In the genomic region with DNA sequence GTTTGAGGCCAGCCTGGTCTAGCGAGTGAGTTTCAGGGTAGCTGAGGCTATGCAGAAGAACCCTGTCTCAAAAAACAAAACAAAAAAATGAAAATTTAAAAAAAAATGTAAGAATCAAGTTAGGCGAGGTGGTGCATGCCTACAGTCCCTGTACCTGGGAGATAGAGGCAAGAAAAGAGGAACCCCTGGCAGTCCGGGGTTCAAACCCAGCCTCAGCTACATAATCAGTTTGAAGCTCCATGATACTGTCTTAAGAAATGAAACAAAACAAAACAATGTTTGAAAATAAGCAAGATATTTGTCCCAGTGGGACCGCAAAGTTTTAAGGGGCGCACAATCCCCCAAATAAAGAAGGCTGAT, we compare ENCODE assay signal across 10 mouse cellular contexts. TPM values are rescaled to one million over a fixed set of nuclear protein-coding genes. Genes with fewer than 3 reads are reported as not detected.
DNase-seq lines count a peak whose midpoint lies in the region; ATAC-seq lines count a peak whose summit lies in the region.
"Had no signal": no experiment of that assay in that cellular context is flagged by ENCODE, and none has a peak within 500 bp of the region (broad histone marks: within the 10 kb centered on the region; RNA-seq: fewer than 3 reads in every experiment).

No protein-coding gene starts in this region.

- peak overlapping the region; percentile 77 for H3K4me3 ChIP-seq in lung, embryonic 16.5 days (ENCODE audit: low read length)
- peak overlapping the region; percentile 79 for H3K4me3 ChIP-seq in forebrain, embryonic 12.5 days (replicated peaks)
- peak overlapping the region; percentile 90 for H3K4me3 ChIP-seq in liver, embryonic 12.5 days
- H3K4me3 ChIP-seq in stomach, embryonic 16.5 days (replicated peaks; ENCODE audit: low read length): peak overlapping the region; percentile 96

- DNase-seq in lung, adult 18-20 months: no peak
- no peak for DNase-seq in adrenal gland, postnatal 4 days (ENCODE audit: low spot score in 2 of 2)
- no peak for DNase-seq in layer of hippocampus, postnatal 14 days (ENCODE audit: low spot score in 2 of 2)

- H3K27me3 ChIP-seq in lung, embryonic 16.5 days (ENCODE audit: control insufficient read depth, insufficient read depth, low read depth, low read length): no peaks in the 10 kb centered on the region
- no peaks in the 10 kb centered on the region for H3K27me3 ChIP-seq in forebrain, embryonic 12.5 days
- H3K27me3 ChIP-seq in liver, embryonic 12.5 days (replicated peaks): no peaks in the 10 kb centered on the region
- no peaks in the 10 kb centered on the region for H3K27me3 ChIP-seq in stomach, embryonic 16.5 days (ENCODE audit: control insufficient read depth, insufficient read depth, low read length)

- ATAC-seq in lung, embryonic 16.5 days (ENCODE audit: low read depth): no peak
- ATAC-seq in forebrain, embryonic 12.5 days (ENCODE audit: low FRiP score): peak; percentile 54
- ATAC-seq in liver, embryonic 12.5 days: peak; percentile 1; the same call in 1 of the 2 replicates
- ATAC-seq in stomach, embryonic 16.5 days (ENCODE audit: insufficient read depth, low FRiP score): 0 out of 2 replicates have a peak, but pooled peaks have one; percentile 1
- ATAC-seq in monocyte, adult 5-6 weeks (replicated peaks; ENCODE audit: insufficient number of reproducible peaks, low FRiP score, low TSS enrichment, poor library complexity, severe bottlenecking): no peak

- H3K4me1 ChIP-seq in lung, embryonic 16.5 days (replicated peaks; ENCODE audit: control insufficient read depth, insufficient read depth, low read length): peaks cover 10% of the 10 kb centered on the region
- H3K4me1 ChIP-seq in forebrain, embryonic 12.5 days: peaks cover 17% of the 10 kb centered on the region
- H3K4me1 ChIP-seq in liver, embryonic 12.5 days: peaks cover 38% of the 10 kb centered on the region
- H3K4me1 ChIP-seq in stomach, embryonic 16.5 days (ENCODE audit: control insufficient read depth, insufficient read depth, low read length): peaks cover 11% of the 10 kb centered on the region

- peak overlapping the region; percentile 51 for H3K9ac ChIP-seq in lung, embryonic 16.5 days (ENCODE audit: low read length)
- H3K9ac ChIP-seq in forebrain, embryonic 12.5 days: 0 out of 2 replicates have a peak overlapping the region, but pooled peaks have one; percentile 9
- H3K9ac ChIP-seq in liver, embryonic 12.5 days: peak overlapping the region; percentile 91
- peak overlapping the region; percentile 41; the same call in 1 of the 2 replicates for H3K9ac ChIP-seq in stomach, embryonic 16.5 days (ENCODE audit: low read length)

- no peaks in the 10 kb centered on the region for H3K9me3 ChIP-seq in lung, embryonic 16.5 days (ENCODE audit: control insufficient read depth, low read length)
- H3K9me3 ChIP-seq in forebrain, embryonic 12.5 days: no peaks in the 10 kb centered on the region
- no peaks in the 10 kb centered on the region for H3K9me3 ChIP-seq in liver, embryonic 12.5 days (replicated peaks)
- H3K9me3 ChIP-seq in stomach, embryonic 16.5 days (replicated peaks; ENCODE audit: control insufficient read depth, low read length): no peaks in the 10 kb centered on the region

- H3K27ac ChIP-seq in lung, embryonic 16.5 days (ENCODE audit: low read length): no peak overlapping the region
- H3K27ac ChIP-seq in forebrain, embryonic 12.5 days: no peak overlapping the region
- peak overlapping the region; percentile 53 for H3K27ac ChIP-seq in liver, embryonic 12.5 days
- no peak overlapping the region for H3K27ac ChIP-seq in stomach, embryonic 16.5 days (ENCODE audit: low read length)

- 30% methylated on average over 5 of the region's 5 CpGs for WGBS in lung, embryonic 16.5 days
- WGBS in forebrain, embryonic 12.5 days: 29% methylated on average over 5 of the region's 5 CpGs
- WGBS in liver, embryonic 12.5 days (ENCODE audit: insufficient replicate concordance): 29% methylated on average over 5 of the region's 5 CpGs
- WGBS in stomach, embryonic 16.5 days: 28% methylated on average over 5 of the region's 5 CpGs

- H3K36me3 ChIP-seq in lung, embryonic 16.5 days (ENCODE audit: control insufficient read depth, insufficient read depth, low read length): peaks cover 2% of the 10 kb centered on the region
- peaks cover 7% of the 10 kb centered on the region; the same call in 1 of the 2 replicates for H3K36me3 ChIP-seq in forebrain, embryonic 12.5 days (replicated peaks)
- peaks cover 18% of the 10 kb centered on the region for H3K36me3 ChIP-seq in liver, embryonic 12.5 days
- H3K36me3 ChIP-seq in stomach, embryonic 16.5 days (ENCODE audit: control insufficient read depth, insufficient read depth, low read length): no peaks in the 10 kb centered on the region

- H3K4me2 ChIP-seq in lung, embryonic 16.5 days (ENCODE audit: low read depth, low read length): peak overlapping the region; percentile 79
- H3K4me2 ChIP-seq in forebrain, embryonic 12.5 days: peak overlapping the region; percentile 93
- H3K4me2 ChIP-seq in liver, embryonic 12.5 days: peak overlapping the region; percentile 97
- H3K4me2 ChIP-seq in stomach, embryonic 16.5 days (ENCODE audit: low read depth, low read length): peak overlapping the region; percentile 86

RNA-seq across cellular contexts. Expression of gene Idh3a, which starts 0.3 kb away (rescaled TPM):
- polyA plus RNA-seq in lung, embryonic 16.5 days (2015; fragmentation: Nextera tagmentation; extraction: Ambion mirVana): 96.5 and 100 TPM in 2 replicates
- 109 and 122 TPM in 2 replicates for polyA plus RNA-seq in forebrain, embryonic 12.5 days (2016; fragmentation: Nextera tagmentation; extraction: Ambion mirVana)
- 142 and 150 TPM in 2 replicates for polyA plus RNA-seq in liver, embryonic 12.5 days (2016; fragmentation: Nextera tagmentation; extraction: Ambion mirVana)
- polyA plus RNA-seq in stomach, embryonic 16.5 days (2015; fragmentation: Nextera tagmentation; extraction: Ambion mirVana): 112 and 146 TPM in 2 replicates
- total RNA-seq in adrenal gland, postnatal 4 days (2021): 100 to 1,000 TPM; 193 to 223 TPM
- total RNA-seq in layer of hippocampus, postnatal 14 days (2021): 100 to 1,000 TPM; 210 to 214 TPM
- total RNA-seq in monocyte, adult 5-6 weeks (2017): 26.1 to 29.5 TPM (median 26.3 TPM) in 3 replicates

RNA-seq across cellular contexts. Expression of gene Cib2, which starts 25.8 kb away (rescaled TPM):
- polyA plus RNA-seq in lung, embryonic 16.5 days (2015; fragmentation: Nextera tagmentation; extraction: Ambion mirVana): 9.7 and 10.2 TPM in 2 replicates
- 19.1 and 20.2 TPM in 2 replicates for polyA plus RNA-seq in forebrain, embryonic 12.5 days (2016; fragmentation: Nextera tagmentation; extraction: Ambion mirVana)
- 2.6 and 2.7 TPM in 2 replicates for polyA plus RNA-seq in liver, embryonic 12.5 days (2016; fragmentation: Nextera tagmentation; extraction: Ambion mirVana)
- polyA plus RNA-seq in stomach, embryonic 16.5 days (2015; fragmentation: Nextera tagmentation; extraction: Ambion mirVana): 7.5 and 8.5 TPM in 2 replicates
- total RNA-seq in adrenal gland, postnatal 4 days (2021): 10 to 100 TPM; 10.4 to 12.2 TPM
- 10 to 100 TPM; 20.5 to 21.9 TPM for total RNA-seq in layer of hippocampus, postnatal 14 days (2021)
- 0.39 to 2.2 TPM (median 2.2 TPM) in 3 replicates for total RNA-seq in monocyte, adult 5-6 weeks (2017)
- total RNA-seq: hematopoietic stem cell, adult 5-6 weeks had no signal

RNA-seq across cellular contexts. Expression of gene Sh2d7, which starts 47.0 kb away (rescaled TPM):
- not detected in 2 replicates for polyA plus RNA-seq in lung, embryonic 16.5 days (2015; fragmentation: Nextera tagmentation; extraction: Ambion mirVana)
- 0.09 TPM in 1 of 2 replicates, not detected in the other for polyA plus RNA-seq in forebrain, embryonic 12.5 days (2016; fragmentation: Nextera tagmentation; extraction: Ambion mirVana)
- polyA plus RNA-seq in liver, embryonic 12.5 days (2016; fragmentation: Nextera tagmentation; extraction: Ambion mirVana): not detected in 2 replicates
- polyA plus RNA-seq in stomach, embryonic 16.5 days (2015; fragmentation: Nextera tagmentation; extraction: Ambion mirVana): not detected in 2 replicates
- total RNA-seq in adrenal gland, postnatal 4 days (2021): not detected
- total RNA-seq in layer of hippocampus, postnatal 14 days (2021): under 1 TPM in 1 of 2 experiments, not detected in 1; 0.18 TPM
- total RNA-seq in monocyte, adult 5-6 weeks (2017): 2.4 TPM in 1 of 3 replicates, not detected in the others
- total RNA-seq: adrenal gland, adult 18-20 months; hematopoietic stem cell, adult 5-6 weeks had no signal

Comparison
In these comparisons a context has a peak if more than half of its experiments do, and no peak if none do; other contexts are left out.
1. ATAC-seq: peak in forebrain, embryonic 12.5 days (single experiment), liver, embryonic 12.5 days (single experiment) and stomach, embryonic 16.5 days (single experiment); none in lung, embryonic 16.5 days (single experiment) and monocyte, adult 5-6 weeks (single experiment).
2. H3K9ac ChIP-seq: peak in every context shown above with its lines; median percentile 91 in liver, embryonic 12.5 days; 51 in lung, embryonic 16.5 days; 41 in stomach, embryonic 16.5 days; 9 in forebrain, embryonic 12.5 days.
3. Peak in every context shown above with its lines, with median percentiles within 50 percentile points of each other: H3K4me2 ChIP-seq and H3K4me3 ChIP-seq.